Comparison of ENCODE assay signal across 8 mouse cellular contexts in the genomic region with DNA sequence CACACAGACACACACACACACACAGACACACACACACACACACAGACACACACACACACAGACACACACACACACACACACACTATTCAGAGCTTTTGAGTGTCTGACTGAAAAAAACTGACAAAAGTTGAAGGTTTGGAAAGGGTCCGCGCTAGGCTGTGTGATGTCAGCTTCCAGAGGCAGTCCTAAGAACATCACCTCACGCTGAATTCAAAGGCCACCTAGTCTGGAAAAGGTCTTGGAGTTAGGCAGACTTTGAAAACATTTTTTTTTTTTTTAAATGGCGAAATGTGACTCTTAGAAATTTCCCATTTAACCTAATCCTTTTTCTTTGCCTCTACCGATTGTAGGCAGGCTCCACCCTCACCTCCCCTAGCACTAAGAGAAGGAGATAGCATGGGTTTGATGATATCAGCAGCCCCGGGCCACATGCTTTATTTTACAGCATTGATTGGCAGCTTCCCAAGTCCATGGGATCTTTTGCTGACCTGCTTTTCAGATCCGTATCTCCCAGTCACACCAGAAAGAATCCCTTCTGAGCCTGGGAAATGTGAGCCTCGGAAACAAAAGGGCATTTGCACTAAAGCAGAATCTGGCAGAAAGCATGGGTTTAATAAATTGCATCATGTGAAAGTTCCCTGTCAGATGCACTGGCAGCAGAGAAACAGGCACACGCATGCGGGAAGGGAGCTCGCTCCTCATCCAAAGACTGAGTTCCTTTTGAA.
DNase-seq lines count a peak whose midpoint lies in the region; ATAC-seq lines count a peak whose summit lies in the region.

No protein-coding gene starts in this region.

- H3K9me3 ChIP-seq in embryonic facial prominence, embryonic 14.5 days (ENCODE audit: control insufficient read depth, low read length) = no peaks in the 10 kb centered on the region
- H3K9me3 ChIP-seq in hindbrain, embryonic 11.5 days (ENCODE audit: control insufficient read depth, low read length) = no peaks in the 10 kb centered on the region
- H3K9me3 ChIP-seq in stomach, embryonic 15.5 days = no peaks in the 10 kb centered on the region

- peak overlapping the region; percentile 94 for H3K27ac ChIP-seq in embryonic facial prominence, embryonic 14.5 days (replicated peaks; ENCODE audit: low read depth, low read length)
- H3K27ac ChIP-seq in hindbrain, embryonic 11.5 days (ENCODE audit: low read depth, low read length) = peak overlapping the region; percentile 71
- H3K27ac ChIP-seq in stomach, embryonic 15.5 days = peak overlapping the region; percentile 76

- peaks cover 32% of the 10 kb centered on the region for H3K4me1 ChIP-seq in embryonic facial prominence, embryonic 14.5 days (ENCODE audit: control insufficient read depth, insufficient read depth, low read length)
- peaks cover 13% of the 10 kb centered on the region; the same call in 1 of the 2 replicates for H3K4me1 ChIP-seq in hindbrain, embryonic 11.5 days (replicated peaks; ENCODE audit: control insufficient read depth, insufficient read depth, low read length)
- H3K4me1 ChIP-seq in stomach, embryonic 15.5 days = peaks cover 15% of the 10 kb centered on the region

- peak overlapping the region; percentile 2; the same call in 1 of the 2 replicates for H3K4me3 ChIP-seq in embryonic facial prominence, embryonic 14.5 days (ENCODE audit: low read depth, low read length)
- H3K4me3 ChIP-seq in hindbrain, embryonic 11.5 days (ENCODE audit: low read depth, low read length) = no peak overlapping the region
- H3K4me3 ChIP-seq in stomach, embryonic 15.5 days (replicated peaks) = no peak overlapping the region

- 7% methylated on average over 11 of the region's 11 CpGs for WGBS in embryonic facial prominence, embryonic 14.5 days
- WGBS in hindbrain, embryonic 11.5 days = 23% methylated on average over 11 of the region's 11 CpGs
- WGBS in stomach, embryonic 15.5 days = 19% methylated on average over 11 of the region's 11 CpGs

- H3K9ac ChIP-seq in embryonic facial prominence, embryonic 14.5 days (ENCODE audit: low read depth, low read length) = peak overlapping the region; percentile 21; the same call in 1 of the 2 replicates
- peak overlapping the region; percentile 49 for H3K9ac ChIP-seq in hindbrain, embryonic 11.5 days (ENCODE audit: low read depth, low read length)
- no peak overlapping the region for H3K9ac ChIP-seq in stomach, embryonic 15.5 days

- no peaks in the 10 kb centered on the region for H3K36me3 ChIP-seq in embryonic facial prominence, embryonic 14.5 days (ENCODE audit: control insufficient read depth, insufficient read depth, low read length)
- no peaks in the 10 kb centered on the region for H3K36me3 ChIP-seq in hindbrain, embryonic 11.5 days (ENCODE audit: control insufficient read depth, insufficient read depth, low read length)
- H3K36me3 ChIP-seq in stomach, embryonic 15.5 days = no peaks in the 10 kb centered on the region

- no peak for ATAC-seq in embryonic facial prominence, embryonic 14.5 days (ENCODE audit: low read depth)
- no peak for ATAC-seq in hindbrain, embryonic 11.5 days (ENCODE audit: low FRiP score)
- no peak for ATAC-seq in stomach, embryonic 15.5 days (ENCODE audit: insufficient read depth, low FRiP score, low read depth)

- H3K4me2 ChIP-seq in embryonic facial prominence, embryonic 14.5 days (ENCODE audit: low read depth, low read length) = peak overlapping the region; percentile 61
- 0 out of 2 replicates have a peak overlapping the region, but pooled peaks have one; percentile 7 for H3K4me2 ChIP-seq in hindbrain, embryonic 11.5 days (replicated peaks; ENCODE audit: low read depth, low read length)
- H3K4me2 ChIP-seq in stomach, embryonic 15.5 days = peak overlapping the region; percentile 34

- no peaks in the 10 kb centered on the region for H3K27me3 ChIP-seq in embryonic facial prominence, embryonic 14.5 days (replicated peaks; ENCODE audit: control insufficient read depth, insufficient read depth, low read length)
- H3K27me3 ChIP-seq in hindbrain, embryonic 11.5 days (ENCODE audit: control insufficient read depth, insufficient read depth, low read length) = no peaks in the 10 kb centered on the region
- no peaks in the 10 kb centered on the region for H3K27me3 ChIP-seq in stomach, embryonic 15.5 days (replicated peaks)

- peak; percentile 7 for DNase-seq in 416B (ENCODE audit: low read depth)
- peak; percentile 8 for DNase-seq in adrenal gland, adult 8-10 months
- DNase-seq in embryonic facial prominence, embryonic 14.5 days (ENCODE audit: low spot score) = peak; percentile 75
- DNase-seq in hindbrain, embryonic 11.5 days (ENCODE audit: low spot score) = peak; percentile 57
- DNase-seq in layer of hippocampus, adult 8-10 months (ENCODE audit: low spot score in 2 of 2) = peak; percentile 24 to 25
- peak; percentile 24 for DNase-seq in lung, postnatal 25 days (ENCODE audit: low spot score)
- DNase-seq in frontal cortex, postnatal 14 days (ENCODE audit: low spot score in 2 of 2) = no peak

Comparison
In these comparisons a context has a peak if more than half of its experiments do, and no peak if none do; other contexts are left out.
1. DNase-seq: peak in 416B (single experiment), adrenal gland, adult 8-10 months (single experiment), embryonic facial prominence, embryonic 14.5 days (single experiment), hindbrain, embryonic 11.5 days (single experiment), layer of hippocampus, adult 8-10 months (2 of 2) and lung, postnatal 25 days (single experiment); none in frontal cortex, postnatal 14 days (0 of 2).
2. H3K4me2 ChIP-seq: peak in every context shown above with its lines; median percentile 61 in embryonic facial prominence, embryonic 14.5 days; 34 in stomach, embryonic 15.5 days; 7 in hindbrain, embryonic 11.5 days.
3. Peak in every context shown above with its lines, with median percentiles within 50 percentile points of each other: H3K27ac ChIP-seq.